Mouse (Mus musculus): ENCODE results near the gene Gm13283. TPM values are rescaled to one million over a fixed set of nuclear protein-coding genes. Genes with fewer than 3 reads are reported as not detected.

Gene Gm13283
- 0.05 and 0.10 TPM in 2 replicates for polyA plus RNA-seq (2012; rRNA removed)

DNA sequence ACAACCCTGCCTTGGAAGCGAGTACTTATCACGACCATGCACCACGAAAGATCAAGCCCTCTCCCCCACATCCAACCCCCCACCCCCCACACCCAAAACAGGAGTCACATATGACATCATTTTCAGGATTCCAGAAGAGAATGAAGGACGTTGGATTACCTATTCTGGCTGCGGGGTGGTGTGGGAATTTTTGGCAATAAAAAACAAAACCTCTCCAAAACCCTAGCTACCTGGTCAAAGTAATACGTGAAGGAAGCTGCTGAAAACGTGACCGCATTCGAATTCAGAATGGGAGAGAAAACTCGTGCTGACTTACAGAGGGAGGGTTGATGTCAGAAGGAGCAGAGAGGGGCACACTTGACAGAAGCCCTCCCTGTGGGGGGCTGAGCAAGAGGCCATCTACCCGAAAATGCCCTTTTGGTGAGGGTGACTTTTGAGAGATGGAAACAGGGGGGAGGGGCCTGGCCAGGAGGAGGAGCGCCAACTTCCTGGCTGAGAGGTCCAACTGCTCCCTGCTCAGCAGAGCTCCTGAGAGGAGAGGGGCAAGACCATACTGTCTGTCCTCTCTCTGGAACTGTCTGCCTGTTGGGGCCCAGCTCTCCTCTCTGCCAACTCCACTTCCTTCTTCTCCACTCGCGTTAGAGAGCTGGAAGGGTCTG lies at the start of gene Gm13283:
Gene Gm13283, plus strand, starts transcription at position 510 of the 659 bp plus-strand sequence.

DNA sequence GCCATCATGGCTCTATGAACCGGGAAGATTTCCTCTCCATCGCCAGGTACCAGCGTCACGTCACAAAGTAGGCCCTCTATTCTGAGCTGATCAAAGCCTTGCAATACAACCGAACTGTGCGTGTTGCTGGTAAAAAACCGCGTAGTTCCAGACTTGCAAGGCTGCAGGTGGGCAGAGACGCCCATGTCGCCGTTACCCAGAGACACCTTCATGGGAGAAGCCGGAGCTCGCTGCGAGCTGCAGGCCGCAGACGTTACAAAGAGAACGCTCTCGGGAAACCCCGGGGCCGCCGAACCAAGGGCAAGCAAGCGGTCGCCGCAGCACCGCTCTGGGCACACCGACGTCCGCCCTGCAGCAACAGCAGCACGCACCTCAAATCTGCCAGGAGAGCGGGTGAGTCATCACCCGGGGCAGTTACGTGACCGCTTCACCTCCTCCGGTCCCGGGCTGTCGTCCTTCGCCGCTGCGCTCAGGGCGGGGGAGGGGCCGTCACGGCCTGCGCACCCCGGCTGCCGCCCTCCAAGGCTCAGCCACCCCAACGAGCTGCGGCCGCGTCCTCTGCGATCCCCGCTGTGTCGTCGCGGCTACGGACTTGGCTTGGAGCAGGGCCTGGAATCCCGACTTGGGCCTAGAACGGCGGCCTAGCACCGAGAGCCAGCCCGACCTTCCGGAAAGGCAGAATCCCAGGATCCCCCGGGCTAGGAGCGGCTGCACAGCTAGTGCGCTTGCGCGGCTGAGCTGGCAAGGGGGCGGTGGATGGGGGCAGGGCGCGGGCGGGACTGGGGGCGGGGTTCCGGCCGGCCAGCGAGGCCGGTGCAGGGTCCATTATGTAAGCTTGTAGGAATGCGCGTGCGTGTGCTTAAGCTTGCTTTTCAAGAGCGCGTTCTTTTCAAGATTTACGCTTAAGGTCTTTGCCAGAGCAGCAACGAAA lies 37.9 kb upstream of the Gm13283 start, which contains the start of the genes Gm26566 and Klhl9:
Gene Gm26566, plus strand, starts transcription at position 15 of the 931 bp plus-strand sequence.
Gene Klhl9, minus strand, starts transcription at position 675 of the 931 bp plus-strand sequence.

DNA sequence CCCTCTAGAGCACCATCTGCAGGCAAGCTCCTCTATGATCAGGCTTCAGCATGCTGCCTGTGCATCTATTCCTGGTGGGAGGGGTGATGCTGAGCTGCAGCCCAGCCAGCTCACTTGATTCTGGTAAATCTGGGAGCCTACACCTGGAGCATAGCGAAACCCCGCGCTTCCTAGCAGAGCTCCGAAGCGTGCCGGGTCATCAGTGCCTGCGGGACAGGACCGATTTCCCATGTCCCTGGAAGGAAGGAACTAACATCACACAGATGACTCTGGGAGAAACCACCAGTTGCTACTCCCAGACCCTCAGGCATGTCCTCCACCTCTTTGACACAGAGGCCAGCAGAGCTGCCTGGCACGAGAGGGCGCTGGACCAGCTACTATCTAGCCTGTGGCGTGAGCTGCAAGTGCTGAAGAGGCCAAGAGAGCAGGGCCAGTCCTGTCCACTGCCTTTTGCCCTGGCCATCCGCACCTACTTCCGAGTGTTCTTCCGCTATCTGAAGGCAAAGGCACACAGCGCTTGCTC lies 5.0 kb upstream of the Gm13283 start, which contains the start of gene Gm13271:
Gene Gm13271, plus strand, starts transcription at position 51 of the 523 bp plus-strand sequence.

DNA sequence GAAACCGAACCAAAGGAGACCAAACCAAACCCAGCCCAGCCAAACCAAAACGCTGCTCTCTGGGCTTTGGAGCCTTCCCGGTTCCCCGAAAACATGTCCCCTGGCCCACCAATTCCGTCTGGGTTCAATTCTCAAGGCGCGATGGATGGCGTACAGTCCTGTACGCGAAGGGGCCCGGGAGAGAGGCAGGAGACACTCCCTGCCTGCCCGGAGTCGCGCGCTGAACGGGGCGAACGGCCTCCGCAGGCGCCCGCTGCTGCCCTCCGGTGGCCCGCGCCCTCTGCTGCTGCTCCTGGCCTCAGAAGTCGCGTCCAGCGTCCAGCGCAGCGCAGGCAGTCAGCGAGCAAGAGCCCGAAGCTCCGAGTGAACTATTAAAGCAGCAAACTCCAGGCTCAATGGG lies 13.6 kb downstream of the Gm13283 start, which contains the start of gene Gm13290:
Gene Gm13290, plus strand, starts transcription at position 301 of the 400 bp plus-strand sequence.

DNA sequence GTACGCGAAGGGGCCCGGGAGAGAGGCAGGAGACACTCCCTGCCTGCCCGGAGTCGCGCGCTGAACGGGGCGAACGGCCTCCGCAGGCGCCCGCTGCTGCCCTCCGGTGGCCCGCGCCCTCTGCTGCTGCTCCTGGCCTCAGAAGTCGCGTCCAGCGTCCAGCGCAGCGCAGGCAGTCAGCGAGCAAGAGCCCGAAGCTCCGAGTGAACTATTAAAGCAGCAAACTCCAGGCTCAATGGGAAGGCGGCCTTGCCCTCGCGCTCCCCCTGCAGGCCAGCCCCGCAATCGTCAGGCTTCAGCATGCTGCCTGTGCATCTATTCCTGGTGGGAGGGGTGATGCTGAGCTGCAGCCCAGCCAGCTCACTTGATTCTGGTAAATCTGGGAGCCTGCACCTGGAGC lies 16.7 kb downstream of the Gm13283 start, which contains the start of gene Gm13289:
Gene Gm13289, plus strand, starts transcription at position 301 of the 400 bp plus-strand sequence.

DNA sequence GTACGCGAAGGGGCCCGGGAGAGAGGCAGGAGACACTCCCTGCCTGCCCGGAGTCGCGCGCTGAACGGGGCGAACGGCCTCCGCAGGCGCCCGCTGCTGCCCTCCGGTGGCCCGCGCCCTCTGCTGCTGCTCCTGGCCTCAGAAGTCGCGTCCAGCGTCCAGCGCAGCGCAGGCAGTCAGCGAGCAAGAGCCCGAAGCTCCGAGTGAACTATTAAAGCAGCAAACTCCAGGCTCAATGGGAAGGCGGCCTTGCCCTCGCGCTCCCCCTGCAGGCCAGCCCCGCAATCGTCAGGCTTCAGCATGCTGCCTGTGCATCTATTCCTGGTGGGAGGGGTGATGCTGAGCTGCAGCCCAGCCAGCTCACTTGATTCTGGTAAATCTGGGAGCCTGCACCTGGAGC lies 19.6 kb downstream of the Gm13283 start, which contains the start of gene Gm13272:
Gene Gm13272, plus strand, starts transcription at position 301 of the 400 bp plus-strand sequence.

DNA sequence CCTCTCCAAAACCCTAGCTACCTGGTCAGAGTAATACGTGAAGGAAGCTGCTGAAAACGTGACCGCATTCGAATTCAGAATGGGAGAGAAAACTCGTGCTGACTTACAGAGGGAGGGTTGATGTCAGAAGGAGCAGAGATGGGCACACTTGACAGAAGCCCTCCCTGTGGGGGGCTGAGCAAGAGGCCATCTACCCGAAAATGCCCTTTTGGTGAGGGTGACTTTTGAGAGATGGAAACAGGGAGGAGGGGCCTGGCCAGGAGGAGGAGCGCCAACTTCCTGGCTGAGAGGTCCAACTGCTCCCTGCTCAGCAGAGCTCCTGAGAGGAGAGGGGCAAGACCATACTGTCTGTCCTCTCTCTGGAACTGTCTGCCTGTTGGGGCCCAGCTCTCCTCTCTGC lies 21.9 kb downstream of the Gm13283 start, which contains the start of gene Ifnz:
Gene Ifnz, plus strand, starts transcription at position 301 of the 400 bp plus-strand sequence.

DNA sequence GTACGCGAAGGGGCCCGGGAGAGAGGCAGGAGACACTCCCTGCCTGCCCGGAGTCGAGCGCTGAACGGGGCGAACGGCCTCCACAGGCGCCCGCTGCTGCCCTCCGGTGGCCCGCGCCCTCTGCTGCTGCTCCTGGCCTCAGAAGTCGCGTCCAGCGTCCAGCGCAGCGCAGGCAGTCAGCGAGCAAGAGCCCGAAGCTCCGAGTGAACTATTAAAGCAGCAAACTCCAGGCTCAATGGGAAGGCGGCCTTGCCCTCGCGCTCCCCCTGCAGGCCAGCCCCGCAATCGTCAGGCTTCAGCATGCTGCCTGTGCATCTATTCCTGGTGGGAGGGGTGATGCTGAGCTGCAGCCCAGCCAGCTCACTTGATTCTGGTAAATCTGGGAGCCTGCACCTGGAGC lies 25.5 kb downstream of the Gm13283 start, which contains the start of gene Gm13276:
Gene Gm13276, plus strand, starts transcription at position 301 of the 400 bp plus-strand sequence.

DNA sequence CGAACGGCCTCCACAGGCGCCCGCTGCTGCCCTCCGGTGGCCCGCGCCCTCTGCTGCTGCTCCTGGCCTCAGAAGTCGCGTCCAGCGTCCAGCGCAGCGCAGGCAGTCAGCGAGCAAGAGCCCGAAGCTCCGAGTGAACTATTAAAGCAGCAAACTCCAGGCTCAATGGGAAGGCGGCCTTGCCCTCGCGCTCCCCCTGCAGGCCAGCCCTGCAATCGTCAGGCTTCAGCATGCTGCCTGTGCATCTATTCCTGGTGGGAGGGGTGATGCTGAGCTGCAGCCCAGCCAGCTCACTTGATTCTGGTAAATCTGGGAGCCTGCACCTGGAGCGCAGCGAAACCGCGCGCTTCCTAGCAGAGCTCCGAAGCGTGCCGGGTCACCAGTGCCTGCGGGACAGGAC lies 28.5 kb downstream of the Gm13283 start, which contains the start of gene Gm13277:
Gene Gm13277, plus strand, starts transcription at position 231 of the 400 bp plus-strand sequence.

DNA sequence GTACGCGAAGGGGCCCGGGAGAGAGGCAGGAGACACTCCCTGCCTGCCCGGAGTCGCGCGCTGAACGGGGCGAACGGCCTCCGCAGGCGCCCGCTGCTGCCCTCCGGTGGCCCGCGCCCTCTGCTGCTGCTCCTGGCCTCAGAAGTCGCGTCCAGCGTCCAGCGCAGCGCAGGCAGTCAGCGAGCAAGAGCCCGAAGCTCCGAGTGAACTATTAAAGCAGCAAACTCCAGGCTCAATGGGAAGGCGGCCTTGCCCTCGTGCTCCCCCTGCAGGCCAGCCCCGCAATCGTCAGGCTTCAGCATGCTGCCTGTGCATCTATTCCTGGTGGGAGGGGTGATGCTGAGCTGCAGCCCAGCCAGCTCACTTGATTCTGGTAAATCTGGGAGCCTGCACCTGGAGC lies 31.3 kb downstream of the Gm13283 start, which contains the start of gene Gm13278:
Gene Gm13278, plus strand, starts transcription at position 301 of the 400 bp plus-strand sequence.

DNA sequence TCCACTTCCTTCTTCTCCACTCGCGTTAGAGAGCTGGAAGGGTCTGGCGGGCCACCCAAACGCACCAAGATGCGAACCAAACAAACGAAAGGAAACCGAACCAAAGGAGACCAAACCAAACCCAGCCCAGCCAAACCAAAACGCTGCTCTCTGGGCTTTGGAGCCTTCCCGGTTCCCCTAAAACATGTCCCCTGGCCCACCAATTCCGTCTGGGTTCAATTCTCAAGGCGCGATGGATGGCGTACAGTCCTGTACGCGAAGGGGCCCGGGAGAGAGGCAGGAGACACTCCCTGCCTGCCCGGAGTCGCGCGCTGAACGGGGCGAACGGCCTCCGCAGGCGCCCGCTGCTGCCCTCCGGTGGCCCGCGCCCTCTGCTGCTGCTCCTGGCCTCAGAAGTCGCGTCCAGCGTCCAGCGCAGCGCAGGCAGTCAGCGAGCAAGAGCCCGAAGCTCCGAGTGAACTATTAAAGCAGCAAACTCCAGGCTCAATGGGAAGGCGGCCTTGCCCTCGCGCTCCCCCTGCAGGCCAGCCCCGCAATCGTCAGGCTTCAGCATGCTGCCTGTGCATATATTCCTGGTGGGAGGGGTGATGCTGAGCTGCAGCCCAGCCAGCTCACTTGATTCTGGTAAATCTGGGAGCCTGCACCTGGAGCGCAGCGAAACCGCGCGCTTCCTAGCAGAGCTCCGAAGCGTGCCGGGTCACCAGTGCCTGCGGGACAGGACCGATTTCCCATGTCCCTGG lies 34.2 kb downstream of the Gm13283 start, which contains the start of gene Gm13275:
Gene Gm13275, plus strand, starts transcription at position 552 of the 740 bp plus-strand sequence.

DNA sequence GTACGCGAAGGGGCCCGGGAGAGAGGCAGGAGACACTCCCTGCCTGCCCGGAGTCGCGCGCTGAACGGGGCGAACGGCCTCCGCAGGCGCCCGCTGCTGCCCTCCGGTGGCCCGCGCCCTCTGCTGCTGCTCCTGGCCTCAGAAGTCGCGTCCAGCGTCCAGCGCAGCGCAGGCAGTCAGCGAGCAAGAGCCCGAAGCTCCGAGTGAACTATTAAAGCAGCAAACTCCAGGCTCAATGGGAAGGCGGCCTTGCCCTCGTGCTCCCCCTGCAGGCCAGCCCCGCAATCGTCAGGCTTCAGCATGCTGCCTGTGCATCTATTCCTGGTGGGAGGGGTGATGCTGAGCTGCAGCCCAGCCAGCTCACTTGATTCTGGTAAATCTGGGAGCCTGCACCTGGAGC lies 37.2 kb downstream of the Gm13283 start, which contains the start of gene Gm13279:
Gene Gm13279, plus strand, starts transcription at position 301 of the 400 bp plus-strand sequence.

DNA sequence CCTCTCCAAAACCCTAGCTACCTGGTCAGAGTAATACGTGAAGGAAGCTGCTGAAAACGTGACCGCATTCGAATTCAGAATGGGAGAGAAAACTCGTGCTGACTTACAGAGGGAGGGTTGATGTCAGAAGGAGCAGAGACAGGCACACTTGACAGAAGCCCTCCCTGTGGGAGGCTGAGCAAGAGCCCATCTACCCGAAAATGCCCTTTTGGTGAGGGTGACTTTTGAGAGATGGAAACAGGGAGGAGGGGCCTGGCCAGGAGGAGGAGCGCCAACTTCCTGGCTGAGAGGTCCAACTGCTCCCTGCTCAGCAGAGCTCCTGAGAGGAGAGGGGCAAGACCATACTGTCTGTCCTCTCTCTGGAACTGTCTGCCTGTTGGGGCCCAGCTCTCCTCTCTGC lies 39.4 kb downstream of the Gm13283 start, which contains the start of gene Gm13285:
Gene Gm13285, plus strand, starts transcription at position 301 of the 400 bp plus-strand sequence.

DNA sequence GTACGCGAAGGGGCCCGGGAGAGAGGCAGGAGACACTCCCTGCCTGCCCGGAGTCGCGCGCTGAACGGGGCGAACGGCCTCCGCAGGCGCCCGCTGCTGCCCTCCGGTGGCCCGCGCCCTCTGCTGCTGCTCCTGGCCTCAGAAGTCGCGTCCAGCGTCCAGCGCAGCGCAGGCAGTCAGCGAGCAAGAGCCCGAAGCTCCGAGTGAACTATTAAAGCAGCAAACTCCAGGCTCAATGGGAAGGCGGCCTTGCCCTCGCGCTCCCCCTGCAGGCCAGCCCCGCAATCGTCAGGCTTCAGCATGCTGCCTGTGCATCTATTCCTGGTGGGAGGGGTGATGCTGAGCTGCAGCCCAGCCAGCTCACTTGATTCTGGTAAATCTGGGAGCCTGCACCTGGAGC lies 43.0 kb downstream of the Gm13283 start, which contains the start of gene Gm13287:
Gene Gm13287, plus strand, starts transcription at position 301 of the 400 bp plus-strand sequence.

DNA sequence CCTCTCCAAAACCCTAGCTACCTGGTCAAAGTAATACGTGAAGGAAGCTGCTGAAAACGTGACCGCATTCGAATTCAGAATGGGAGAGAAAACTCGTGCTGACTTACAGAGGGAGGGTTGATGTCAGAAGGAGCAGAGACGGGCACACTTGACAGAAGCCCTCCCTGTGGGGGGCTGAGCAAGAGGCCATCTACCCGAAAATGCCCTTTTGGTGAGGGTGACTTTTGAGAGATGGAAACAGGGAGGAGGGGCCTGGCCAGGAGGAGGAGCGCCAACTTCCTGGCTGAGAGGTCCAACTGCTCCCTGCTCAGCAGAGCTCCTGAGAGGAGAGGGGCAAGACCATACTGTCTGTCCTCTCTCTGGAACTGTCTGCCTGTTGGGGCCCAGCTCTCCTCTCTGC lies 45.3 kb downstream of the Gm13283 start, which contains the start of gene Gm13288:
Gene Gm13288, plus strand, starts transcription at position 301 of the 400 bp plus-strand sequence.

Other genes with a start within 250 kb of the Gm13283 start
- not detected in 2 replicates for gene Ifnb1, start 237.3 kb upstream of the Gm13283 start, polyA plus RNA-seq (2012; rRNA removed)
- gene Ifna15, start 201.9 kb upstream of the Gm13283 start, polyA plus RNA-seq (2012; rRNA removed) = not detected in 2 replicates
- not detected in 2 replicates for gene Ifna14, start 188.3 kb upstream of the Gm13283 start, polyA plus RNA-seq (2012; rRNA removed)
- not detected in 2 replicates for gene Ifna9, start 167.7 kb upstream of the Gm13283 start, polyA plus RNA-seq (2012; rRNA removed)
- not detected in 2 replicates for gene Ifna12, start 156.7 kb upstream of the Gm13283 start, polyA plus RNA-seq (2012; rRNA removed)
- not detected in 2 replicates for gene C87499, start 125.7 kb upstream of the Gm13283 start, polyA plus RNA-seq (2012; rRNA removed)
- not detected in 2 replicates for gene Ifna13, start 115.7 kb upstream of the Gm13283 start, polyA plus RNA-seq (2012; rRNA removed)
- gene Ifna16, start 83.2 kb upstream of the Gm13283 start, polyA plus RNA-seq (2012; rRNA removed) = not detected in 2 replicates
- gene Ifna2, start 76.2 kb upstream of the Gm13283 start, polyA plus RNA-seq (2012; rRNA removed) = not detected in 2 replicates
- gene Ifnab, start 68.8 kb upstream of the Gm13283 start, polyA plus RNA-seq (2012; rRNA removed) = 0.06 TPM in 2 replicates
- 0.11 and 0.25 TPM in 2 replicates for gene Gm26566, start 38.3 kb upstream of the Gm13283 start, polyA plus RNA-seq (2012; rRNA removed)
- gene Klhl9, start 37.7 kb upstream of the Gm13283 start, polyA plus RNA-seq (2012; rRNA removed) = 46.1 and 65.0 TPM in 2 replicates
- not detected in 2 replicates for gene Gm13271, start 5.3 kb upstream of the Gm13283 start, polyA plus RNA-seq (2012; rRNA removed)
- gene Gm13290, start 13.7 kb downstream of the Gm13283 start, polyA plus RNA-seq (2012; rRNA removed) = not detected in 2 replicates
- gene Gm13289, start 16.8 kb downstream of the Gm13283 start, polyA plus RNA-seq (2012; rRNA removed) = not detected in 2 replicates
- gene Gm13272, start 19.7 kb downstream of the Gm13283 start, polyA plus RNA-seq (2012; rRNA removed) = not detected in 2 replicates
- gene Ifnz, start 22.0 kb downstream of the Gm13283 start, polyA plus RNA-seq (2012; rRNA removed) = 0.05 and 0.10 TPM in 2 replicates
- gene Gm13276, start 25.6 kb downstream of the Gm13283 start, polyA plus RNA-seq (2012; rRNA removed) = not detected in 2 replicates
- gene Gm13277, start 28.5 kb downstream of the Gm13283 start, polyA plus RNA-seq (2012; rRNA removed) = not detected in 2 replicates
- not detected in 2 replicates for gene Gm13278, start 31.4 kb downstream of the Gm13283 start, polyA plus RNA-seq (2012; rRNA removed)
- 0.12 TPM in 1 of 2 replicates, not detected in the other for gene Gm13275, start 34.4 kb downstream of the Gm13283 start, polyA plus RNA-seq (2012; rRNA removed)
- not detected in 2 replicates for gene Gm13279, start 37.3 kb downstream of the Gm13283 start, polyA plus RNA-seq (2012; rRNA removed)
- gene Gm13285, start 39.5 kb downstream of the Gm13283 start, polyA plus RNA-seq (2012; rRNA removed) = not detected in 2 replicates
- gene Gm13287, start 43.1 kb downstream of the Gm13283 start, polyA plus RNA-seq (2012; rRNA removed) = 0.12 TPM in 1 of 2 replicates, not detected in the other
- 0.01 and 0.02 TPM in 2 replicates for gene Gm13288, start 45.4 kb downstream of the Gm13283 start, polyA plus RNA-seq (2012; rRNA removed)
- not detected in 2 replicates for gene Ifna7, start 56.1 kb downstream of the Gm13283 start, polyA plus RNA-seq (2012; rRNA removed)
- not detected in 2 replicates for gene Ifna11, start 59.8 kb downstream of the Gm13283 start, polyA plus RNA-seq (2012; rRNA removed)
- gene Ifna6, start 67.3 kb downstream of the Gm13283 start, polyA plus RNA-seq (2012; rRNA removed) = not detected in 2 replicates
- not detected in 2 replicates for gene Ifna5, start 75.4 kb downstream of the Gm13283 start, polyA plus RNA-seq (2012; rRNA removed)
- gene Ifna4, start 81.7 kb downstream of the Gm13283 start, polyA plus RNA-seq (2012; rRNA removed) = not detected in 2 replicates
- not detected in 2 replicates for gene Ifna1, start 90.0 kb downstream of the Gm13283 start, polyA plus RNA-seq (2012; rRNA removed)
- not detected in 2 replicates for gene Ifne, start 120.1 kb downstream of the Gm13283 start, polyA plus RNA-seq (2012; rRNA removed)

Data from central nervous system, embryonic 11.5 days (tissue).